Mouse (Mus musculus) cerebellum, adult 11-12 months (tissue): ENCODE measurements around the gene Trim9.

ENCODE experiments used
- DNase-seq: peaks from one replicate; pipeline ENCODE4 v3.0.0; 2022

Trim9 gene

GRCm38 (mm10) chr12:70347202-70347841 lies at the start of gene Trim9:
Gene Trim9 (minus strand): TSS chr12:70347614.
- DNase-seq: peak; percentile 99

- no peak for DNase-seq
Measured at GRCm38 (mm10) chr12:70395061-70395460, 47.6 kb upstream of the Trim9 start.

- peak; percentile 77 for DNase-seq
Measured at GRCm38 (mm10) chr12:70391236-70391635, 43.8 kb upstream of the Trim9 start.

DNA sequence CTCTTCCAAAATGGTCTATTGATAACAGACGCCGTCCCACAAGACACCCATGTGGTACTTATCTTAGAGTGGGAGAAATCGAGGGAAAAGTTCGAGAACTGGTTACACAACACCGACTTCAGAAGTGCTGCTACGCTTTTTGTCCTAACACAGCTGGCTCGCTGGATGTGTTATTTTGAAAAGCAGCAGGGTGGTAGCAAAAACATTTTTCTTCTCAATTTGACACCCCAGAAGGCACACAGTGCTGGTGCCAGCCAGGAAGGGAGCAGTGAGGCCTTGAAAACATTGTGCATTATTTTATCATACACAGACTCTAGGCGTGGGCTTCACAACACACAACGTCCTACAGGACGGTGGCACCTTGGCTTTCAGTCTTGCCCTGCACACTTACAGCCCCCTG lies 27.6 kb upstream of the Trim9 start:
- no peak for DNase-seq

DNA sequence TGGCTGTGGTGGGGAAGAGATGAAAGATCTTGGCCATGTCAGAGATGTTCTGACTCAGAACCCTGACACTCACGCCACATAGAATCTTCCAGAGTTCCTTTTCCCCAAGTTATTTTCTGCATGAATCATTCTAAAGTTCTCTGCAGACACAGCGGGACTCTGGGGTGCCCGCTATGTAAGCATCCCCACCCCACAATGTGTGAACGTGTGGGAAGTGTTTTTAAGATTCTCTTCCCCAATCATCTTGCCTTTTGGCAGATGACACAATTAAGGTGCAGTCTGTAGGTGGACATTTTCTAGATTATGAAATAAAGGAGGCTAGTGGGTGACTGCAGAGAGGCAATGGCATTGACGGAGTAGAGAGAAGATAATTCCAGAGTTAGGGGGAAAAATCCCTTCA lies 25.5 kb upstream of the Trim9 start:
- no peak for DNase-seq

DNA sequence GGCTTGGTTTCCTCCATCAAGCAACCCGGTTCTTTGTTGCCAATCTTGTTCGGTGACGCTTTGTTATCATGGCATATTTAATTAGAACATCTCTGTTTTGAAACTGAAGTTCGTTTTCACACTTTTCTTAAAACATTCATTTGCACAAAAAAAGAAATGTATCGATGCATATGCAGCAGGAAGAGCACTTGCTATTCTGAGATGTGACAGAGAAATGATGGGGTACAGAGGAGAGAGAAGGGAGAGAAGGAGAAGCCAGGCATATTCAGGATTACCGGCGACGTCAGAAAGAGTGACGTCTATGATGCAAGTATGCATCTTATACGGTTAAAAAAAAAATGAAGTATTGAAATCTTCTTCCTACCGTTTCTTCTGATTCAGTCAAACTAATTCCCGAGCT lies 21.9 kb upstream of the Trim9 start:
- DNase-seq: no peak

DNA sequence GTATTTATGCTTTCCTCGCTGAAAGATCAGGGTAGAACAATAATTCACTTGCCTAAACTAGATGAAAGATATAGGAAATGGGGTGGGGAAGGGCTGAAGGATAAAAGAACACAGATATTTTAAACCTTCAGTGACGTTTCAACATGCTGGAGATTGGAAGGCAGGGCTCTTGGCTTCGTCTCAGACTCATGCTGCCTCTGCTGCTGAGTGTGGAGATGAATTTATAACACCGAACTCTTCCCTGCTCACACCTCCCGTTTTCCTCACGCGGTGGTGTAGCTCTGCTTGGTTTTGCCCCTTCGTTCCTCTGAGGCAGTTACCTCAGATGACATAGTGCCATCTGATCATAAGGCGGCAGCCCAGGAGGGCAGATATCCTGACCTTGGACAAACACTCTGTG lies 21.4 kb upstream of the Trim9 start:
- no peak for DNase-seq

DNA sequence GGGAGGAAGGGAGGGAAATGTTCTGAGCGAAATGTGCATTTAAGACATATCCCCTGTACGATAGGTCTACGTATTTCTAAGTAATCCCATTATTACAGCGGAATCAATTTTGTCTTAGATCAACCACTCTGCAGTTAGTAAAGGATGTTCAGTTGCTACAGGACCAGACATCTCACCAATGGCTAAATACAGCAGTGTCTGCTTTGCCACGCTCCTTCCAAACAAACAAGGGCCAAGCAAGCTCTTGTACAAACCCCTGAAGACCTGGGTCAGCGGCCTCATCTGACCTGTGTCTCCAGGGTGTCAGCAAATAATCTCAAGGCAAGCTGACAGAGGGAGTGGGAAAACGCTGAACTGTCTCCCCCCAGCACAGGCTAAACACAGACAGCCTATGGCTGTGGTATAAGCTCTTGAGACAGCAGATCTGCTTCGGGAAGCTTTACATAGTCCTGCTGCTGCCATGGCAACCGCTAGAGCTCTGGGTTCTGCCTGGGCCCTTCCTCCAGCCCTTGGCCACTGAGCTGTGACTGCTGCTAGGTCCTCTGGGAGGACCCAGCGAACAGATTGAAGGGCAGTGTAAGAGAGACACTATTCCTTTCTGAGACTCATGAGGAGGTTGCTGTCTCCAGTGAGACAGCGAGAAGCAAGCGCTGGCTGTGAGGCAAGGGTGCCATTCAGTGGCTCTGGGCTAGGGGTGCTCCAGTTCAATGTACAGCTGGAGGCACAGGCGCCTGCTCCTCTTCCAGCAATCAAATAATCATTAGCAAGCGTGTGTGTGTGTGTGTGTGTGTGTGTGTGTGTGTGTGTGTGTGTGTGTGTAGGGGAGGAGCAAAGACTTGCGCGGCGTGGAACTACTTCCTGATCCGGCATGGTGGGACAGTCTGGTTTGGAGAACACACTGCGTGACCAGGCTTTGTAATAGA lies 20.2 kb upstream of the Trim9 start:
- DNase-seq: peak; percentile 44

GRCm38 (mm10) chr12:70363016-70363415 lies 15.6 kb upstream of the Trim9 start:
- no peak for DNase-seq

DNA sequence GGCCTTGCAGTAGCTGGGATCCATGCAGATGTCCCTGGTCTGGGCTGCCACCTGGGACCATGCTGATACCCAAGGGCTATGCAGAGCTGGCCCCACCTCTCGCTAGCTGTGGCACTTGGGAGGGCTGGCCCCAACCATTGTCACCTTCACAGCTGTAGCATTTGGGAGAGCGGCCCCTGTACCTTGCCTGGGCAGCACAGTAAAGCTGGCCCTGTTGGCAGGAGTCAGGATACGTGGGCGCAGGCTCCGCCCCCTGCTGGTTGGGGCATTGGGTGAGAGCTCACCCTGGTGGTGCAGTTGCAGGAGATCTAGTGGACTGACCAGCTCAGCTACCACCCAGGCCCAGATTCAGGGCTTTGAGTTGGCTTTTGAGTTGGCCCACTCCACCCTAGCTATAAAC lies 12.9 kb upstream of the Trim9 start:
- no peak for DNase-seq

GRCm38 (mm10) chr12:70359443-70359842 lies 12.0 kb upstream of the Trim9 start:
- no peak for DNase-seq

- DNase-seq: no peak
Measured at GRCm38 (mm10) chr12:70354926-70355325, 7.5 kb upstream of the Trim9 start.

- DNase-seq: no peak
Measured at GRCm38 (mm10) chr12:70350490-70350889, 3.1 kb upstream of the Trim9 start.

DNA sequence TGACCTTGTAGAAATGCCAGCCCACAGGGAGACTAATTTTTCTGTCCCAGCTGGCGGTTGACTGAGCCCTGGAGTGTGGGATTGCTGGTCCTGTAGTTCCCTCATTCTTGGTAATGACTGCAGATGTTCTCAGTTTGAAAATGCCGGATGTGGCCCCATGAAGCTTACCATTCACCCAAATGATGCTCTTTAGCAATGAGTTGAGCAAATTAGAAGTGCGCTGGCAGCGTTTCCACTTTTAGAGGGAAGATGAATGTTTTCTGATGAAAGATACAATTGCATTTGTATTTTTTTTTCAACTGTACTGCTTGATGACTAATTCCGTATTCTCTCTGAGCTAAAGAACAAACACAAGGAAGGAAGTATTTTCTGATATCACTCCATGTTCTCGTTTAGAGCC lies 2.4 kb upstream of the Trim9 start:
- no peak for DNase-seq

DNA sequence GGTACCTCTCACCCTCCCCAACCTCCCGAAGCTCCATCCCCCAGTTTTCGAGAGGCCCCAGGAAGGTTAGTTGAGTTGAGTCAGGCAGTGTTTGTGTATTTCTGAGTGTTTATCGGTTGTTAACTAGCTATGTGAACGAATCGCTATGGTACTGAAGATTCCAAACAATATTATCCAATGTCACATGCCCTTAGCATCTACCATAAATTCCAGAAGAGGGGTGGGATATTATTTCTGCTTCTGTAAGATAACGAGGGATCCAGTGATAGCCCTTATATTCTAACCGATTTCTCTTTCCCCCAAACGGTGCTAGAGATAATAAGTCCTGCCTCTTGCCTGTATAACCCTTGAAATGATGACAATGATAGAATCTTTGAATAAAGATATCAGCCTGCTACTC lies 612 bp upstream of the Trim9 start:
- DNase-seq: no peak

GRCm38 (mm10) chr12:70346139-70347026 lies 1.0 kb downstream of the Trim9 start:
- DNase-seq: peak; percentile 78

DNA sequence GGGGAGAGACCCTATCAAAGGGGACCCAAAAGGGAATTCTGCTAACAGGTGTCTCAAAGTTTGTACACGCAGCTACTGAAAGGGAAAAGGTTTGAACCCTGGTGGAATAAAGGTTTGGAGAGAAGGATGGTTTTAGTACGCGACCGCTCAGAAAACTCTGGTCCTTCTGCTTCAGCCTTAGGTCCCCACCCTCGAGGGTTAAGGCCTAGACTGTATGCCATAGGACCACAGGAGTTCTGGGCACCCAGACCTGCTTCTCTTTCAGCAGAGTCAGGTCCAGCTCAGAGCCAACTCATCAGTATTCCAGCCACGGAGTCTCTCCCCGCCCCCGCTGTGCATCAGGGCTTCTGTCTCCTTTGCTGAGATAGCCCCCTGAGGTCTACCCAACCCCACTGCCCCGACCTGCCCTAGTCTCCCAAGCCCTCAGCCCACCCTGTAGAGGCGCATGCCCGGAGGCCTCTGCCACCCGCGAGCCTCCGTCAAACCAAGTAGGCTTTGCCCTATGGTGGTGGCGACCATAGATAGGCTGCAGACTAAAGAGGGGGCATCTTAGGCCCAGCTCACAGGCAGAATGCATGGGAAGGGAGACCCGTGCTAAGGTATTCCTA lies 1.8 kb downstream of the Trim9 start:
- peak; percentile 65 for DNase-seq

DNA sequence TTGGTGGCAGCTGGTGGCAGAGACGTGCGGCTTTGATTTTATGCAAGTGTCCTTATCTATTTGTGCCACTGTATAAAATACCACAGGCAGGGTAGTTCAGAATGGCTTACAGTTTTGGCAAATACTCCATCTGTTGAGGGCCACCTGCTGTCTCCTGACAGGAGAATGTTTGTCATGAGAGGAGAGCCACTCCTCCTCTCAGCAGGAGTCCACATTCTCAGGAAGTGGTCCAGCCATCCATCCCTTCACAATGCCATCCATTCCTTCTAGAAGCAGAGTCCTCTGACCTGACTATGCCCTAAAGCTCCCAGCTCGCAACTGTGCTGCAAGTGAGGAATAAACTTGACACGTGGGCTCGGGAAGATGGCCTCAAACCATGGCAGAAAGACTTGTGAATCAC lies 12.2 kb downstream of the Trim9 start:
- DNase-seq: peak; percentile 51

GRCm38 (mm10) chr12:70333253-70333805 lies 14.1 kb downstream of the Trim9 start:
- DNase-seq: no peak

DNA sequence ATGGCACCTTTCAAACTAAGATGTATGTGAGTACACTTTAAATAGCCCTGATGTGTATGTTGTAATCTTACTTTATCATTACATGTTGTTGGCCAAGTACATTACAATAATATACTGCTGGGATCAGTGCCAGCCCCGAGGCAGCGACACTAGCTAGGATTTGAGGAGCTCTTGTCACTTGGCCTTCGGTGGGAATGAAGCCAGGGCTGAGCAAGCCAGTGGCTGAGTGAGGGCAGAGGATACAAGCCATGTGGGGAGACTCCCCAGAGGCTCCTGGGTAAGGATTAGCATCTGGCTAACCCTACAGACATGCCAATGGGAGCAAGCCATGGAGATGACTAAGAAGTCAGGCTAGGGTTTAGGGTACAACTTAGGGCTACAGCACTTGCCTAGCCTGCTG lies 18.4 kb downstream of the Trim9 start:
- DNase-seq: no peak

GRCm38 (mm10) chr12:70326956-70327355 lies 20.5 kb downstream of the Trim9 start:
- no peak for DNase-seq

GRCm38 (mm10) chr12:70326393-70326792 lies 21.0 kb downstream of the Trim9 start:
- DNase-seq: no peak

GRCm38 (mm10) chr12:70325826-70326225 lies 21.6 kb downstream of the Trim9 start:
- DNase-seq: peak; percentile 53
